Mouse (Mus musculus) liver, postnatal 0 days (tissue): ENCODE data around the gene Cebpa.
A peak's percentile ranks its signal among the peaks of the same experiment; 100 is the strongest.

Source experiments
- CTCF ChIP-seq: sonication (generic); IDR thresholded peaks from 2 replicates; pipeline ENCODE4 v1.5.1; 2016; ENCODE audit warnings: antibody characterized with exemption, low read depth
- EP300 ChIP-seq: IDR thresholded peaks from 2 replicates; pipeline ENCODE4 v1.6.1; 2016; ENCODE audit warnings: antibody characterized with exemption, low read depth, mild to moderate bottlenecking

- TF ChIP-seq CTCF (no peak), EP300 (peak; percentile 10; the same call in 1 of the 2 replicates)
These were observed 11.5 kb upstream of the Cebpa start for GRCm38 (mm10) chr7:35107630-35108029.
